Mouse (Mus musculus): ENCODE data around the gene Mia. TPM values are rescaled to one million over a fixed set of nuclear protein-coding genes. Genes with fewer than 3 reads are reported as not detected.

Mia gene
- polyA plus RNA-seq, 1 experiment = 13.5 TPM

DNA sequence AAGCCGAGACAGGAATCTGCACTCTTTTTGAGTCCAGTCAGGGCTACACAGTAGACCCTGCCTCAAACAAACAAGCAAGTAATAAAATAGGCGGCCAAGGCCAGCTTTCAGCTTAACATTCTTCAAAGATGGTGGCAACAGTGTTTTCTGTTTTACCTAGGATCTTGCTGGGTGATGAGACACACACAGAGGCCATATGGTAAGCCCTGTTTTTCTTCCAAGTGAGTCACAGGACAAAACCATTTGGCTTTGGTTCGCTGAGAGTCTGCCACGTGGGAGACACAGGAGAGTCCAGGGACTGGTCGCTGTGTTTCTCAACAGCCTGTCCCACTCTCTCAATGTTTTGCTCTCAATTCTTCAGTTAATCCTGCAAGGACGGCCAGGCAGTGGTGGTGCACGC lies 37.6 kb upstream of the Mia start:
- DNase-seq = no peak
- H3K4me1 ChIP-seq (ENCODE audit: control insufficient read depth, insufficient read depth, low read length) = no peaks in the 10 kb centered on the region
- WGBS = 78% methylated on average over 7 of the region's 7 CpGs
- no peak overlapping the region for H3K4me3 ChIP-seq (replicated peaks; ENCODE audit: extremely low read depth, low read depth, low read length)
- TF ChIP-seq CTCF (IDR thresholded peaks at IDR 0.05; ENCODE audit: insufficient read depth, low read length) = no peak
- TF ChIP-seq POLR2A (IDR thresholded peaks at IDR 0.05; ENCODE audit: borderline replicate concordance, extremely low read depth, low read depth, low read length) = no peak

DNA sequence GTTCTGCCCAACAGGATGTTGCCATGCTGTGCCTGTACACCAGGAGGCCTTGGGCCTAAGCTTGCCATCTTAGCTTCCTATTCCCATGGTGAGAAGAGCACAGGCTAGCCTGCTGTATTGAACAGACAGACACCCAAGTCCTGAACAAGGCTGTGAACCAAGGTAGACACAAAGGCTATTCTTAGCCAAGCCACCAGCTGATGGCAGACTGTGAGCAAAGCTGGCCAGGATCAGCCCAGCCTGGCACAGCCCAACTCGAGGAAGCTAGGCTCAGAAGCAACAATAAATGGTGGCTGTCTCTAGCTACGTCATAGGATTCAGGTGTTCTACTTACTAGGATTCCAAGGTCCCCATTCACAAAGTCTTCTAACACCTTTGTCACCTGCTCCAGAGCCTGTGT lies 31.7 kb upstream of the Mia start:
- H3K4me1 ChIP-seq (ENCODE audit: control insufficient read depth, insufficient read depth, low read length) = no peaks in the 10 kb centered on the region
- no peak for DNase-seq
- TF ChIP-seq POLR2A (IDR thresholded peaks at IDR 0.05; ENCODE audit: borderline replicate concordance, extremely low read depth, low read depth, low read length) = no peak
- no peak overlapping the region for H3K4me3 ChIP-seq (replicated peaks; ENCODE audit: extremely low read depth, low read depth, low read length)
- WGBS = 77% methylated on average over 2 of the region's 2 CpGs

DNA sequence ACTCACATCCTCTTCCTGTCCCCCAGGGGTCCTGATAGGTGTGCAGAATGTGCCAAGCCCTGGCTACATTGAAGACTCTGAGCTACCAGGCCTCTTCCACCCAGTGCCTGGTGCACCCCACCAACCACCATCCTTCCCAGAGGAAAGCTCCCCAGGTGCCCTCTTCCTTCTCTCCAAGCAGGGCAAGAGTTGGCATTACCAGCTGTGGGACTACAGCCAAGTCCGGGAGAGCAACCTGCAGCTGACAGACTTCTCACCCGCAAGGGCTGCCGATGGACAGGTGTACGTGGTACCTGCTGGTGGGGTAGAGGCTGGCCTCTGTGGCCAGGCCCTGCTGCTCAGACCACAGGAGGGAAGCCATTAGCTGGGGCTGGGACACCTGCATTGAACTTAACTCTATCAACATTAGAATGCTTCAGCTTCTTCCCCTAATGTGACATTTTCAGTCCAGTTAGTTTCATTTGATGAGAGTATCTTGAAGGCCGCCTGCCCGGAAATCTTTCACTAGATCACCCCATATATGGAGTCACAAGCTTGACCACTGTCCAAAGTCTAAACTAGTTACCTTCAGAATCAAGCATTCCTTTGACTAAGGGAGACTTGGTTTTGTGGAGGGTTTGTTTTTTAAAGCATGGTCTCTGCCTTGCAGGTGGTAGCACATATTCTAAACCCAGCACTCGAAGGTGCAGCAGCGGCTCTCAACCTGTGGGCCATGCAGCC lies 22.9 kb upstream of the Mia start:
- Histone ChIP-seq H3K4me1 (ENCODE audit: control insufficient read depth, insufficient read depth, low read length) (no peaks in the 10 kb centered on the region), H3K4me3 (replicated peaks; ENCODE audit: extremely low read depth, low read depth, low read length) (no peak overlapping the region)
- 92% methylated on average over 8 of the region's 8 CpGs for WGBS
- TF ChIP-seq POLR2A (IDR thresholded peaks at IDR 0.05; ENCODE audit: borderline replicate concordance, extremely low read depth, low read depth, low read length) (no peak), CTCF (IDR thresholded peaks at IDR 0.05; ENCODE audit: insufficient read depth, low read length) (no peak)
- no peak for DNase-seq

DNA sequence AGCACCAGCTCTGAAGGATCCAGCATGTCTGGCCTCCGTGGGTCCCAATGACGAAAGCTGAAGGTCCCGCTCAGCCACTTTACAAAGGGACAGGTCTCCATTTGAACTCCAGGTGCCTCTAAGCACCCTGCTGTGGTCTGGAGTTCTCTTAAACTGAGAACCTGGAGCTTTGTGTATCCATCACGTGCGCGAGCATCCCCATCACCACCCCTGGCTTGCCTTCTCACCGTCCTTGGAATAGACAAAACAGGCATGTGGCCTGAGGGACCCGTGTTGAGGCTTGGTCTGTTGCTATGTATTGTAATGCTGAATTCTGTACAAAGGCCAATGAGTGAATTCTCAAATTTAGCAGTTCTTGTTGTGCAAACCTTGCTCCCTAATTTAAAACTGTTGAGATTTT lies 17.8 kb upstream of the Mia start:
- 92% methylated on average over 8 of the region's 8 CpGs for WGBS
- Histone ChIP-seq H3K4me3 (replicated peaks; ENCODE audit: extremely low read depth, low read depth, low read length) (no peak overlapping the region), H3K4me1 (ENCODE audit: control insufficient read depth, insufficient read depth, low read length) (no peaks in the 10 kb centered on the region)
- no peak for DNase-seq
- TF ChIP-seq POLR2A (IDR thresholded peaks at IDR 0.05; ENCODE audit: borderline replicate concordance, extremely low read depth, low read depth, low read length) = no peak
- TF ChIP-seq CTCF (IDR thresholded peaks at IDR 0.05; ENCODE audit: insufficient read depth, low read length) = no peak

DNA sequence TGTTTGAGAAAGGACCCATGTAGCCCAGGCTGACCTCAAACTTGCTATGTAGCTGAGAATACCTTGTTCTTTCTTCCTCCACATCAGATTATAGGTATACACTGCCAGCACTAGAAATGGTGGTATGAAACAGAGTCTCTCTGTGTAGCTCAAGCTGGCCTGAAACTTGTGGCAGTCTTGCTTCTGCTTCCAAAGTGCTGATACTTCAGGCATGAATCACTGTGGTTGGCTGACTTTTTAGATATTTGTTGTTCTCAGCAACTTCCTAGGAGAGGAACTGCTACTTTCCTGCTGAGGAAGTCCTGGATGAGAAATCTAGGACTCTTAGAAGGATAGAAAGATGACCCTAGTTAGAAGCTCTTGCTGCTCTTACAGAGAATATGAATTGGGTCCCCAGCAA lies 17.4 kb upstream of the Mia start:
- TF ChIP-seq POLR2A (IDR thresholded peaks at IDR 0.05; ENCODE audit: borderline replicate concordance, extremely low read depth, low read depth, low read length) = no peak
- Histone ChIP-seq H3K4me3 (replicated peaks; ENCODE audit: extremely low read depth, low read depth, low read length) (no peak overlapping the region), H3K4me1 (ENCODE audit: control insufficient read depth, insufficient read depth, low read length) (no peaks in the 10 kb centered on the region)
- no peak for DNase-seq

DNA sequence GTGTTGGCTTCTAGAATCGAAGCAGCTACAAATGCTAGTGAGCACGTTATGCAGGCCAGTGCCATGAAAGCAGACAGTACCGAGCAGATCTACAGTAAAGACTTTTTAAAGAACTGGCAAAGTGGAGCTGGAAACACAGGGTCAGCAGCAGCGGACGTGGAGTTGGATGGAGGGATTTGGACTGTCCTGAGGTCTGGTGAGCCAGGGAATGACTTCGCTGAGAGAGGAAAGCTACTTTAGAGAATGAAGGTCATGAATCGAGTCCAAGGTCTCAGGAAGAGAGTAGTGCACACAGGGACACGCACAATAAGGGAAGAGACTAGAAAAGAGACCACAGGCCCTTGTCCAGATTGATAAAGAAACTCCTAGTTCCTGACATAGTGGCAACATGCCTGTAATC lies 16.7 kb upstream of the Mia start:
- no peak for DNase-seq
- no peak for TF ChIP-seq CTCF (IDR thresholded peaks at IDR 0.05; ENCODE audit: insufficient read depth, low read length)
- no peak for TF ChIP-seq POLR2A (IDR thresholded peaks at IDR 0.05; ENCODE audit: borderline replicate concordance, extremely low read depth, low read depth, low read length)
- WGBS = 85% methylated on average over 8 of the region's 8 CpGs

DNA sequence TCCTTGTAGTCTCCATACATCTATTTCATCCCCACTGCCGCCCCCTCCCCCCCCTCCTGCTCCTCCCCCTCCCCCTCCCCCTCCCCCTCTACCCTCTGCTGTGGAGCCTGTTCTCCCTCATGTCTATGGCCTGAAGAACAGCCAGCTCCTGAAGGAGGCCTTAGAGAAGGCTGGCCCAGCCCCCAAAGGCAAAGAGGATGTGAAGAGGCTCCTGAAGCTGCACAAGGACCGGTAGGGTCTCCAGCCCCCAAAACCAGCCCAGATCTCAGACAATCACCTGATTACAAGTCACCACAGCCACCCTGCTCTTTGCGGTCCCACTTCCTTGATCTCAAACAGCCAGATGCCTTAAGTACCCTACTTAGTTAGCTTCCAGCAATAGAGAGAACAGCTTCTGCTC lies 16.2 kb upstream of the Mia start:
- DNase-seq = no peak
- no peak overlapping the region for H3K4me3 ChIP-seq (replicated peaks; ENCODE audit: extremely low read depth, low read depth, low read length)
- TF ChIP-seq CTCF (IDR thresholded peaks at IDR 0.05; ENCODE audit: insufficient read depth, low read length) = no peak
- TF ChIP-seq POLR2A (IDR thresholded peaks at IDR 0.05; ENCODE audit: borderline replicate concordance, extremely low read depth, low read depth, low read length) = no peak
- H3K4me1 ChIP-seq (ENCODE audit: control insufficient read depth, insufficient read depth, low read length) = no peaks in the 10 kb centered on the region
- WGBS = 86% methylated on average over 3 of the region's 3 CpGs

More for the DNA sequence above, 16.7 kb upstream of the Mia start:
- no peaks in the 10 kb centered on the region for H3K4me1 ChIP-seq (ENCODE audit: control insufficient read depth, insufficient read depth, low read length)
- no peak overlapping the region for H3K4me3 ChIP-seq (replicated peaks; ENCODE audit: extremely low read depth, low read depth, low read length)

DNA sequence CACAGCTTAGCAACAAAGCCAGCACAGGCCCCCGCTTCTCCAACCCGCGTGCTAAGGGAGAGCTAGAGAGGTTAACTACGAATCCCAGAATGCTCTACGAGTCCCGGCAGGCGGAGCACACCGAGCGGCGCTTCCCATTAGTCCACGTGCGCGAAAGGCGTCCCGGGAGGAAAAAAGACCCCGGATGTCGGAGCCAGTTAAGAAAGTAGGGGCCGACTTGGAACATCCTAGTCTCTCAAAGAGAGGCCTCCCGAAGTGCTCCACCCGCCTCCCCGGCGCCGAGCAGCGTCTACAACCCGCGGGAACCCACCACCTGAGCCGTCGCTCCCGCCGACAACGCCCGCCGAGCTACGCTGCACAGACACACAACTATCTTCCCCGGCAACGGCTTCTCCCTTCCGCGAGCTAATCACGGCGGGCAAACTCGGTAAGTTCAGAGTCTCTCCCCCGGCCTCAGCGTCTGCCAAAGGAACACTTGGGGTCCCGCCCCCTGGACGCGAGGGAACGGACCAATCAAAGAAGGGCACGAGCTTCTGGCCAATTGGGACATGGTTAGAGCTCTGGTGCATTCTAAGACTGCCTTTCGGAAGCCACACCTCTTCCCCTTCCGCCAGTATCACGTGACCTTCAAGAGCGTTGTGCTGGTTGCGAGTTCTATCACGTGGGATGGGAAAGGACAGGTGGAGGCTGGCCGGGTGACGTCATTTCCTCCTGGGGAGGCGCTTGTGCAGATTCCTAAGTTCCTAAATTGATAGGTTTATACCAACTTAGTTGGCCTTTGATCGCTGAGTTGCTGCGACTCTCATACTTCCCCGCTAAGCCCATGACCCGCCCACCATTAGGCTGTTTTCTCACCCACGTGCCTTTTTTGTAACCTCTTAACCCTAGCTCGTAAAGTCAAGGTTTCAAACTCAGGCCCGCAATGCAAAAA lies 15.0 kb upstream of the Mia start, which contains the start of the genes BC024978 and Snrpa:
BC024978 (plus strand) TSS at position 101 of the 931 bp plus-strand sequence.
Snrpa (minus strand) TSS at position 591 of the 931 bp plus-strand sequence.
- DNase-seq = peak; percentile 93
- WGBS = under 1% methylated on average over 64 of the region's 64 CpGs
- Histone ChIP-seq H3K4me3 (replicated peaks; ENCODE audit: extremely low read depth, low read depth, low read length) (peak within 1 kb of the TSS; percentile 86), H3K4me1 (ENCODE audit: control insufficient read depth, insufficient read depth, low read length) (no peaks in the 10 kb centered on the region)
- TF ChIP-seq CTCF (IDR thresholded peaks at IDR 0.05; ENCODE audit: insufficient read depth, low read length) = no peak
- peak; percentile 70 for TF ChIP-seq POLR2A (IDR thresholded peaks at IDR 0.05; ENCODE audit: borderline replicate concordance, extremely low read depth, low read depth, low read length)

DNA sequence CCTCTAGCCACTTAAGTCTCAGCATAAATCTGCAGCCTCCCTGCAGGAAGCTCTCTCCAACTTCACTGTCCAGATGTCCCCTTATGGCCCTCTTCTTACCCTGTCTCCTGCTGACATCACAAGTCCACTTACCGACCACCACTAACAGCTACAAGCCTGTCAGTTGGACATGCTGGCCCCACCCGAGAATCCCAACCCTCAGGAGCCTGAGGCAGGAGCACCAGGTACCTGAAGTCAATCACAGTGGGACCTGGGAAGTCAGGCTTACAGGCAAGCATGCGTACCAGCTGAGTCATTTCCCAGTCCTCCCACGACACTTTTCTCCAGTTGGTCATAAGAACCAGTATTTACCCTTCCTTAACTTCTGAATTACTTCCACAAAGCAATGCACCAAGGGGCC lies 12.8 kb upstream of the Mia start:
- TF ChIP-seq POLR2A (IDR thresholded peaks at IDR 0.05; ENCODE audit: borderline replicate concordance, extremely low read depth, low read depth, low read length) (no peak), CTCF (IDR thresholded peaks at IDR 0.05; ENCODE audit: insufficient read depth, low read length) (no peak)
- DNase-seq = no peak
- Histone ChIP-seq H3K4me3 (replicated peaks; ENCODE audit: extremely low read depth, low read depth, low read length) (no peak overlapping the region), H3K4me1 (ENCODE audit: control insufficient read depth, insufficient read depth, low read length) (no peaks in the 10 kb centered on the region)
- WGBS = 61% methylated on average over 4 of the region's 4 CpGs
